Mouse (Mus musculus) hindbrain, embryonic 14.5 days (tissue): ENCODE data around the gene Arhgap28. TPM values are rescaled to one million over a fixed set of nuclear protein-coding genes. Genes with fewer than 3 reads are reported as not detected.

ENCODE experiments used
- ATAC-seq: fragments of 200-750 bp; cut with Nextera tagmentation; 2 replicates; pipeline ENCODE4 v1.8.0; 2017; ENCODE audit warnings: moderate number of reproducible peaks, mild to moderate bottlenecking, moderate TSS enrichment, moderate library complexity; ENCODE audit not compliant: low FRiP score
- DNase-seq: peaks from one replicate; pipeline ENCODE4 v3.0.0-alpha.2; 2015; ENCODE audit warnings: low spot score
- H3K27ac ChIP-seq: fragments of 300-500 bp; sonication (generic); 2 replicates; pipeline ENCODE4 v1.5.1; 2014; ENCODE audit warnings: mild to moderate bottlenecking, moderate library complexity
- H3K27me3 ChIP-seq: fragments of 300-500 bp; sonication (generic); 2 replicates; pipeline ENCODE4 v1.6.1; 2014; ENCODE audit warnings: mild to moderate bottlenecking, low read length, mixed read lengths; ENCODE audit not compliant: control insufficient read depth, insufficient read depth
- H3K36me3 ChIP-seq: fragments of 300-500 bp; sonication (generic); replicated peaks from 2 replicates; pipeline ENCODE4 v1.6.1; 2014; ENCODE audit not compliant: control insufficient read depth, insufficient read depth
- H3K4me1 ChIP-seq: fragments of 300-500 bp; sonication (generic); replicated peaks from 2 replicates; pipeline ENCODE4 v1.6.1; 2014; ENCODE audit warnings: antibody characterized with exemption, low read length, mixed read lengths; ENCODE audit not compliant: control insufficient read depth, insufficient read depth
- H3K4me2 ChIP-seq: fragments of 300-500 bp; sonication (generic); replicated peaks from 2 replicates; pipeline ENCODE4 v1.6.1; 2014; ENCODE audit warnings: mild to moderate bottlenecking, moderate library complexity
- H3K4me3 ChIP-seq: fragments of 300-500 bp; sonication (generic); replicated peaks from 2 replicates; pipeline ENCODE4 v1.5.1; 2014; ENCODE audit warnings: mild to moderate bottlenecking, low read length
- H3K9ac ChIP-seq: fragments of 300-500 bp; sonication (generic); 2 replicates; pipeline ENCODE4 v1.6.1; 2014
- H3K9me3 ChIP-seq: fragments of 300-500 bp; sonication (generic); 2 replicates; pipeline ENCODE4 v1.6.1; 2016; ENCODE audit warnings: low read length; ENCODE audit not compliant: control insufficient read depth
- WGBS: fragments of 180-500 bp; shearing (Covaris S2); extraction: QIAGEN DNeasy Blood & Tissue Kit; methylation state at CpG from one replicate; pipeline ENCODE4 v1.1.7; 2014; 5-methylcytosine and 5-hydroxymethylcytosine counted together
- polyA plus RNA-seq: library from polyadenylated mRNA; unstranded; fragments of >200 nt; fragmentation: Nextera tagmentation; extraction: Ambion mirVana; gene quantifications from 2 replicates; pipeline ENCODE4 v1.2.1, GENCODE M21; 2014

Gene Arhgap28
- polyA plus RNA-seq, 1 experiment from 2014 or later, result 12.2 TPM

- 86% methylated on average over 5 of the region's 5 CpGs for WGBS
- Histone ChIP-seq H3K9me3 (no peaks in the 10 kb centered on the region), H3K36me3 (no peaks in the 10 kb centered on the region), H3K4me2 (no peak overlapping the region), H3K27ac (no peak overlapping the region), H3K4me3 (no peak overlapping the region), H3K27me3 (no peaks in the 10 kb centered on the region), H3K9ac (no peak overlapping the region), H3K4me1 (no peaks in the 10 kb centered on the region)
- DNase-seq (no peak), ATAC-seq (no peak)
Observed at GRCm38 (mm10) chr17:67886326-67886725, 117.6 kb downstream of the Arhgap28 start.

- 85% methylated on average over 12 of the region's 12 CpGs for WGBS
Observed at GRCm38 (mm10) chr17:67877599-67877998, 126.3 kb downstream of the Arhgap28 start.

GRCm38 (mm10) chr17:67869731-67870601 is 134.0 kb downstream of the Arhgap28 start:
- no peak overlapping the region for H3K4me3 ChIP-seq
- H3K4me1 ChIP-seq, result no peaks in the 10 kb centered on the region
- DNase-seq (peak; percentile 88), ATAC-seq (peak; percentile 48; the same call in 1 of the 2 replicates)
- H3K27ac ChIP-seq, result no peak overlapping the region
- H3K9ac ChIP-seq, result no peak overlapping the region
- H3K9me3 ChIP-seq, result no peaks in the 10 kb centered on the region
- no peaks in the 10 kb centered on the region for H3K36me3 ChIP-seq
- WGBS, result 66% methylated on average over 23 of the region's 23 CpGs
- H3K27me3 ChIP-seq, result no peaks in the 10 kb centered on the region
- no peak overlapping the region for H3K4me2 ChIP-seq

More at GRCm38 (mm10) chr17:67877599-67877998, 126.3 kb downstream of the Arhgap28 start:
- Histone ChIP-seq H3K27ac (no peak overlapping the region), H3K36me3 (no peaks in the 10 kb centered on the region; the same call in 1 of the 2 replicates), H3K9ac (no peak overlapping the region), H3K9me3 (no peaks in the 10 kb centered on the region), H3K4me1 (no peaks in the 10 kb centered on the region), H3K4me2 (no peak overlapping the region), H3K27me3 (no peaks in the 10 kb centered on the region), H3K4me3 (no peak overlapping the region)
- DNase-seq (no peak), ATAC-seq (no peak)

- Histone ChIP-seq H3K4me2 (no peak overlapping the region), H3K27ac (no peak overlapping the region), H3K36me3 (no peaks in the 10 kb centered on the region), H3K4me3 (no peak overlapping the region), H3K27me3 (no peaks in the 10 kb centered on the region), H3K9me3 (no peaks in the 10 kb centered on the region), H3K4me1 (no peaks in the 10 kb centered on the region), H3K9ac (no peak overlapping the region)
- 72% methylated on average over 20 of the region's 20 CpGs for WGBS
- DNase-seq, result no peak
- no peak for ATAC-seq
Observed at GRCm38 (mm10) chr17:67866541-67867241, 137.2 kb downstream of the Arhgap28 start.

GRCm38 (mm10) chr17:67866026-67866425 is 137.9 kb downstream of the Arhgap28 start:
- H3K4me2 ChIP-seq, result no peak overlapping the region
- DNase-seq (no peak), ATAC-seq (no peak)
- no peaks in the 10 kb centered on the region for H3K9me3 ChIP-seq
- H3K36me3 ChIP-seq, result no peaks in the 10 kb centered on the region
- no peaks in the 10 kb centered on the region for H3K27me3 ChIP-seq
- H3K4me1 ChIP-seq, result no peaks in the 10 kb centered on the region
- no peak overlapping the region for H3K27ac ChIP-seq
- no peak overlapping the region for H3K4me3 ChIP-seq
- H3K9ac ChIP-seq, result no peak overlapping the region
- 71% methylated on average over 9 of the region's 9 CpGs for WGBS

- WGBS, result 88% methylated on average over 3 of the region's 3 CpGs
Observed at GRCm38 (mm10) chr17:67864912-67865311, 139.0 kb downstream of the Arhgap28 start.

GRCm38 (mm10) chr17:67864363-67864762 is 139.6 kb downstream of the Arhgap28 start:
- Histone ChIP-seq H3K36me3 (no peaks in the 10 kb centered on the region), H3K27me3 (no peaks in the 10 kb centered on the region), H3K9ac (no peak overlapping the region), H3K4me2 (no peak overlapping the region), H3K4me3 (no peak overlapping the region), H3K4me1 (no peaks in the 10 kb centered on the region), H3K9me3 (no peaks in the 10 kb centered on the region), H3K27ac (no peak overlapping the region)
- no peak for ATAC-seq
- WGBS, result 89% methylated on average over 10 of the region's 10 CpGs
- DNase-seq, result no peak

More at GRCm38 (mm10) chr17:67864912-67865311, 139.0 kb downstream of the Arhgap28 start:
- no peak for DNase-seq
- Histone ChIP-seq H3K4me2 (no peak overlapping the region), H3K4me3 (no peak overlapping the region), H3K9me3 (no peaks in the 10 kb centered on the region), H3K27me3 (no peaks in the 10 kb centered on the region), H3K36me3 (no peaks in the 10 kb centered on the region), H3K4me1 (no peaks in the 10 kb centered on the region), H3K9ac (no peak overlapping the region), H3K27ac (no peak overlapping the region)
- ATAC-seq, result no peak

GRCm38 (mm10) chr17:67861744-67862535 is 142.0 kb downstream of the Arhgap28 start:
- no peaks in the 10 kb centered on the region for H3K36me3 ChIP-seq
- H3K9ac ChIP-seq, result no peak overlapping the region
- no peak overlapping the region for H3K27ac ChIP-seq
- ATAC-seq, result peak; percentile 68; the same call in 1 of the 2 replicates
- peak; percentile 88 for DNase-seq
- H3K4me3 ChIP-seq, result no peak overlapping the region
- no peaks in the 10 kb centered on the region for H3K4me1 ChIP-seq
- WGBS, result 80% methylated on average over 16 of the region's 16 CpGs
- H3K4me2 ChIP-seq, result no peak overlapping the region
- H3K9me3 ChIP-seq, result no peaks in the 10 kb centered on the region
- no peaks in the 10 kb centered on the region for H3K27me3 ChIP-seq
